Comparison of ENCODE assay signal across 12 mouse cellular contexts in genomic region chr1:70851633-70852390, GRCm38 (mm10).
DNase-seq lines count a peak whose midpoint lies in the region; TF ChIP-seq lines count a peak whose summit lies in the region.
"Had no signal": no experiment of that assay in that cellular context is flagged by ENCODE, and none has a peak within 500 bp of the region (broad histone marks: within the 10 kb centered on the region; RNA-seq: fewer than 3 reads in every experiment).

No protein-coding gene starts in this region.

- TF ChIP-seq CTCF in cerebellum, adult 2 months (IDR thresholded peaks at IDR 0.05; ENCODE audit: borderline replicate concordance, insufficient read depth, low read depth, low read length), result no peak
- no peak; the same call in none of the 2 replicates for TF ChIP-seq CTCF in layer of hippocampus, adult 2 months (conservative IDR thresholded peaks at IDR 0.05)

- peaks cover 4% of the 10 kb centered on the region; the same call in 1 of the 2 replicates for H3K4me1 ChIP-seq in cerebellum, adult 2 months (ENCODE audit: control insufficient read depth, insufficient read depth, low read length)
- H3K4me1 ChIP-seq: limb, embryonic 12.5 days had no signal

- no peaks in the 10 kb centered on the region for H3K27me3 ChIP-seq in cerebellum, adult 2 months (ENCODE audit: control insufficient read depth, insufficient read depth, low read length)
- H3K27me3 ChIP-seq: limb, embryonic 12.5 days had no signal

- 25% methylated on average over 12 of the region's 12 CpGs for WGBS in cerebellum, adult 2 months

- peak; percentile 14 to 21 for DNase-seq in cerebellum, adult 2 months
- DNase-seq in cerebellum, adult 9-10 months, result no peak
- peak; percentile 13 to 33 for DNase-seq in left cerebral cortex, postnatal 25 days (ENCODE audit: low spot score in 2 of 2)
- no peak for DNase-seq in left cerebral cortex, adult 11 months (ENCODE audit: low spot score)
- peak; percentile 21 to 38 for DNase-seq in layer of hippocampus, adult 2 months (ENCODE audit: low spot score in 2 of 2)
- peak; percentile 29 for DNase-seq in retina, adult 2 months (ENCODE audit: low read depth, low spot score)
- no peak for DNase-seq in natural killer cell, adult 2 months (ENCODE audit: low spot score in 2 of 2)
- DNase-seq in embryo, embryonic 11 days, result no peak
- DNase-seq: kidney, adult 9 months; lung, postnatal 10 days had no signal

- no peak overlapping the region for H3K4me3 ChIP-seq in cerebellum, adult 2 months (replicated peaks; ENCODE audit: insufficient read depth, low read depth, low read length)
- no peak overlapping the region for H3K4me3 ChIP-seq in layer of hippocampus, adult 2 months
- H3K4me3 ChIP-seq: limb, embryonic 12.5 days; myocyte had no signal

- no peak for TF ChIP-seq POLR2A in cerebellum, adult 2 months (IDR thresholded peaks at IDR 0.05; ENCODE audit: borderline replicate concordance, insufficient read depth, low read length)

- H3K27ac ChIP-seq in cerebellum, adult 2 months (ENCODE audit: insufficient read depth, low read length), result no peak overlapping the region
- no peak overlapping the region for H3K27ac ChIP-seq in layer of hippocampus, adult 2 months
- H3K27ac ChIP-seq: limb, embryonic 12.5 days had no signal

- intact Hi-C loops in left cerebral cortex, postnatal 25 days (cut with DNase I), result no loop called here

Comparison
In these comparisons a context has a peak if more than half of its experiments do, and no peak if none do; other contexts are left out.
1. DNase-seq: peak in cerebellum, adult 2 months (2 of 2), left cerebral cortex, postnatal 25 days (2 of 2), layer of hippocampus, adult 2 months (2 of 2) and retina, adult 2 months (single experiment); none in cerebellum, adult 9-10 months (single experiment), left cerebral cortex, adult 11 months (single experiment), natural killer cell, adult 2 months (0 of 2) and embryo, embryonic 11 days (single experiment).